Comparison of ENCODE assay signal across 18 mouse cellular contexts in the genomic region with DNA sequence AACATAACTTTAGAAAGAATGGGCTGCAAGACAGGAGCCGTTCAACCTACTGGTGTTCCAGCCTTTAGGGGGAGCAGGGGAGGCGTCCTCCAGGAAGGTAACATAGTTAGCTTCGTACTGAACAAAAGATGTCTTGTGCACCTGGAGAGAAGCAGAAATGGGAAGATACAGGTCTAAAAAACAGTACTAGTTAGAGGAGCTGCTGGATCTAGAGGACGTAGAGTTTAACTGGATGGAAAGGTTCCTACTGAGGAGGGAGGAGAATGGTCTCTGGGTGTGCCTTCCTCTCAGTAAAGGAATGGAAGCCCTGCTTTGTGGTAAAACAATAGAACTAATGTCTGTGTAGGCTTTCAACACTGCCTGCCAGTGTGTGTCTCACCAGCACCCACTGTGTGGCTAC.
DNase-seq lines count a peak whose midpoint lies in the region; ATAC-seq and TF ChIP-seq lines count a peak whose summit lies in the region.
"Had no signal": no experiment of that assay in that cellular context is flagged by ENCODE, and none has a peak within 500 bp of the region (broad histone marks: within the 10 kb centered on the region; RNA-seq: fewer than 3 reads in every experiment).

No protein-coding gene starts in this region.

- no peaks in the 10 kb centered on the region for H3K27me3 ChIP-seq in kidney, postnatal 0 days (ENCODE audit: insufficient read depth, low read length)
- H3K27me3 ChIP-seq in midbrain, embryonic 14.5 days (ENCODE audit: control insufficient read depth, insufficient read depth, low read length): no peaks in the 10 kb centered on the region
- H3K27me3 ChIP-seq in midbrain, embryonic 16.5 days (ENCODE audit: control insufficient read depth, insufficient read depth, low read depth, low read length): no peaks in the 10 kb centered on the region
- H3K27me3 ChIP-seq: embryonic facial prominence, embryonic 15.5 days had no signal

- H3K36me3 ChIP-seq in kidney, postnatal 0 days (ENCODE audit: insufficient read depth, low read length): peaks cover 32% of the 10 kb centered on the region
- H3K36me3 ChIP-seq in midbrain, embryonic 14.5 days (ENCODE audit: control insufficient read depth, insufficient read depth, low read length): peaks cover 34% of the 10 kb centered on the region
- H3K36me3 ChIP-seq in midbrain, embryonic 16.5 days (ENCODE audit: control insufficient read depth, insufficient read depth, low read length): 0 out of 2 replicates have a peak, but pooled peaks cover 7% of the 10 kb centered on the region

- WGBS in kidney, postnatal 0 days: 84% methylated on average over 4 of the region's 4 CpGs
- WGBS in midbrain, embryonic 14.5 days: 67% methylated on average over 4 of the region's 4 CpGs
- 62% methylated on average over 4 of the region's 4 CpGs for WGBS in midbrain, embryonic 16.5 days

- no peaks in the 10 kb centered on the region for H3K4me1 ChIP-seq in kidney, postnatal 0 days (replicated peaks; ENCODE audit: insufficient read depth, low read length)
- H3K4me1 ChIP-seq in midbrain, embryonic 14.5 days (ENCODE audit: control insufficient read depth, insufficient read depth, low read length): no peaks in the 10 kb centered on the region
- H3K4me1 ChIP-seq in midbrain, embryonic 16.5 days (ENCODE audit: control insufficient read depth, insufficient read depth, low read length): no peaks in the 10 kb centered on the region

- no peak overlapping the region for H3K27ac ChIP-seq in kidney, postnatal 0 days
- H3K27ac ChIP-seq in midbrain, embryonic 14.5 days (replicated peaks; ENCODE audit: low read depth, low read length): 0 out of 2 replicates have a peak overlapping the region, but pooled peaks have one; percentile 26
- H3K27ac ChIP-seq in midbrain, embryonic 16.5 days (ENCODE audit: low read length): no peak overlapping the region
- H3K27ac ChIP-seq: embryonic facial prominence, embryonic 15.5 days; hindbrain, embryonic 10.5 days had no signal

- H3K9me3 ChIP-seq in kidney, postnatal 0 days (replicated peaks; ENCODE audit: low read length): no peaks in the 10 kb centered on the region
- no peaks in the 10 kb centered on the region for H3K9me3 ChIP-seq in midbrain, embryonic 14.5 days (ENCODE audit: control insufficient read depth, low read length)
- H3K9me3 ChIP-seq in midbrain, embryonic 16.5 days (replicated peaks; ENCODE audit: control insufficient read depth, low read length, poor library complexity, severe bottlenecking): no peaks in the 10 kb centered on the region
- H3K9me3 ChIP-seq: embryonic facial prominence, embryonic 15.5 days; hindbrain, embryonic 10.5 days had no signal

- no peak for ATAC-seq in kidney, postnatal 0 days (replicated peaks; ENCODE audit: low FRiP score, low read depth)
- ATAC-seq in midbrain, embryonic 14.5 days (ENCODE audit: low FRiP score, low TSS enrichment): no peak
- ATAC-seq in midbrain, embryonic 16.5 days: no peak

- no peak overlapping the region for H3K4me3 ChIP-seq in kidney, postnatal 0 days (replicated peaks; ENCODE audit: low read depth, low read length)
- H3K4me3 ChIP-seq in midbrain, embryonic 14.5 days (replicated peaks; ENCODE audit: low read depth, low read length): no peak overlapping the region
- H3K4me3 ChIP-seq in midbrain, embryonic 16.5 days (ENCODE audit: low read depth, low read length): no peak overlapping the region
- H3K4me3 ChIP-seq: embryonic facial prominence, embryonic 15.5 days; hindbrain, embryonic 10.5 days; myocyte had no signal

- no peak overlapping the region for H3K4me2 ChIP-seq in kidney, postnatal 0 days (ENCODE audit: low read length)
- H3K4me2 ChIP-seq in midbrain, embryonic 14.5 days (ENCODE audit: low read length): no peak overlapping the region
- no peak overlapping the region for H3K4me2 ChIP-seq in midbrain, embryonic 16.5 days (ENCODE audit: low read length)
- H3K4me2 ChIP-seq: embryonic facial prominence, embryonic 15.5 days had no signal

- H3K9ac ChIP-seq in kidney, postnatal 0 days (ENCODE audit: low read depth, low read length): no peak overlapping the region
- no peak overlapping the region for H3K9ac ChIP-seq in midbrain, embryonic 14.5 days (replicated peaks; ENCODE audit: low read length)
- no peak overlapping the region for H3K9ac ChIP-seq in midbrain, embryonic 16.5 days (ENCODE audit: low read depth, low read length)
- H3K9ac ChIP-seq: embryonic facial prominence, embryonic 15.5 days had no signal

- TF ChIP-seq CTCF in kidney, postnatal 0 days (IDR thresholded peaks at IDR 0.05; ENCODE audit: low read depth): peak; percentile 11; the same call in 1 of the 2 replicates

- DNase-seq in kidney, postnatal 0 days (ENCODE audit: low spot score): no peak
- DNase-seq in kidney, postnatal 36 days: no peak
- peak; percentile 33 for DNase-seq in midbrain, embryonic 14.5 days
- DNase-seq in R1 (ENCODE audit: low read depth, low spot score): peak; percentile 77
- no peak for DNase-seq in thymus, postnatal 14 days
- no peak for DNase-seq in layer of hippocampus, postnatal 36 days
- DNase-seq: cerebellum, adult 18-20 months; cerebellum, postnatal 25 days; gastrocnemius, postnatal 10 days; heart, adult 18-20 months; kidney, adult 8-10 months; kidney, postnatal 25 days; lung, adult 18-20 months; right cerebral cortex, postnatal 25 days had no signal

Comparison
In these comparisons a context has a peak if more than half of its experiments do, and no peak if none do; other contexts are left out.
1. DNase-seq: peak in midbrain, embryonic 14.5 days (single experiment) and R1 (single experiment); none in kidney, postnatal 0 days (single experiment), kidney, postnatal 36 days (0 of 2), thymus, postnatal 14 days (single experiment) and layer of hippocampus, postnatal 36 days (0 of 2).